Mouse (Mus musculus): ENCODE measurements around the gene Trex1.
A peak's percentile ranks its signal among the peaks of the same experiment; 100 is the strongest.

The Trex1 gene

GRCm38 (mm10) chr9:109084922-109085321 is 25.4 kb upstream of the Trex1 start:
- DNase-seq (ENCODE audit: low spot score) = peak; percentile 68

- DNase-seq (ENCODE audit: low spot score) = peak; percentile 88
These were observed 22.7 kb upstream of the Trex1 start, which contains the start of the genes Ccdc51 and Tma7 for GRCm38 (mm10) chr9:109082124-109082800. Gene Ccdc51 (plus strand): TSS chr9:109082493. Gene Tma7 (minus strand): TSS chr9:109082587.

DNA sequence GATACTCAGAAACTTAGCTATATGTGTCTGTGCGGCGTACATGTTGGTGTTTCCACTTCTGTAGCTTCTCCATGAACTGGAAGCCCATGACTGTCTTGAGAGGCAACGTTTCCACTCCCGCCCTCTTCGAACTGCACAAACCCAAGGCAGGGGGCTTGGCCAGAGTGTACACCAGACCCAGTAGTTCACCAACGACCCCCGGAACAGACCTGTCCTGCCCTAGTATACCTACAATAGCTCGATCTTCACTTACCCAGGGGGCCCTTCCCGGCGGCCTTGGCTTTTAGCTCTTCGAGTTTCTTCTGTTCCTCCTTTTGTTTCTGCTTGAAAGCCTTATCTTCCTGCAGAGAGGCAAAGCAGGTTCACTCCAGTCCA is 22.2 kb upstream of the Trex1 start:
- no peak for DNase-seq (ENCODE audit: low spot score)

DNA sequence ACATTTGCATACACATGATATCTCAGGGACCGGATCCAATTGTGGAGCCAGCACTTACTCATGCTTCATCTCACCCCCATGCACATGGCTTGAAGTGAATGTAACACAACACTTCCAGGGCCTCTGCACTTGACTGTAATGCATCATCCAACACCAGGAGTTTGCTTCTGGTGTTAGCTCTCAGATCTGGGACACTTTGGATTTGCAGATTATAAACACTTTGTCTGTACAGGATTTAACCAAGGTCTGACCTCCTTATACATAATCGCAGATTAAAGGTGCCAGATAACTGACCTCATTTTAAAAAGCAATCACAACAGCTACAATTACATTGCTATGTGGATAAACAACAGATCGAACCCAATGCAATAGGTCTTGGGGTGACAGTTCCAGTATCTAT is 21.0 kb upstream of the Trex1 start:
- DNase-seq (ENCODE audit: low spot score) = no peak

GRCm38 (mm10) chr9:109073661-109074573 is 14.4 kb upstream of the Trex1 start, which contains the start of gene Atrip:
Gene Atrip (minus strand): TSS chr9:109074124.
- peak; percentile 91 for DNase-seq (ENCODE audit: low spot score)

GRCm38 (mm10) chr9:109068095-109068735 is 8.7 kb upstream of the Trex1 start:
- DNase-seq (ENCODE audit: low spot score) = no peak

DNA sequence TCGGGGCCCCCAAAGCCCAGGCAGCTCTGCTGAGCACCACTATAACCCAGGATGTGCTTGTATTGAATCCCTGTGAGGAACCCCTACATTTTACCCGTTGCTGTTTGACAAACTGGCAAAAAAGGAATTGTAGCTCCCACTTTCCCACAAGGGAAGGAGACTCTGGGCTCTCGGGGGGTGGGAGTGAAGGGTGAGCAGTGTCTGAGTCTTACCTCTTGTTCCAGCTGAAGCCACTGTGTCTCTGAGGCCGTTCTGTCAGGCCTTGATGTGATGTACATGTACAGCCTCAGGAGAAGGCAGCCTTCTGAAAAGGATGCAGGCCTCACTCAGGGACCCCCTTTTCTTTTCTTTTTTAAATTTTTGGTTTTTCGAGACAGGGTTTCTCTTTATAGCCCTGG is 1.4 kb upstream of the Trex1 start:
- no peak for DNase-seq (ENCODE audit: low spot score)

DNA sequence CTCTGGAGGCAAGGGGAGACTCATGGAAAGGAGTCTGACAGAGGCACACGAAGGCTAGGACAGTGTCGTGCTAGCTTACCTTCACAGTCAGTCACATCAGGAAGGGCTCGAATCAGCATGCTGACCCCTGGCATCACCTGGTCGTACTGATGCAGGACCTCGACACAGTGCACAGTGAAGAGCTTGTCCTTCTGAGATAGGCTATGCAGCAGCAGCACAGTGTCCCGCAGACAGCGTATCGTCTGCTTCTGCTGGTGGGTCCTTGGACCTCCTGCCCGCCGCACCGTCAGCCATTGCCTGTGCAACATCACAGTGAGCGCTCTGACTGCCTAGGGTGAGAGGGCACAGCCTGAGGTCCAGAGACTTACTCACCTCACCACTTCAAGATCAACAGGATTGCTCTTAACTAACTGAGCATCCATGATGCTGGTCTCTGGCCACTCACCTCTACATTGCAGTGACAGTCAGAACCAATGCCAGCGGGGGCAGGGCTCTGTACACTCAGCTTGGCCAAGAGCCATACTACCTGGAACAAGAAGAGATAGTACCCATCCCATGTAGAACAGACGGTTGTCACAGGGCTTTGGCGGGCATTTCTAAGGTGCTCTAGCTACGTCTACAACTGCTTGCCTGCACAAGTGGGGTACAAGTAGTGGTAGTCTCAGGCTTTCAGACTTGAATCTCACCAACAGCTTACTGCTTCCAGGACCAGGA is 807 bp upstream of the Trex1 start:
- no peak for DNase-seq (ENCODE audit: low spot score)

- DNase-seq (ENCODE audit: low spot score) = no peak
These were observed 1.3 kb downstream of the Trex1 start for GRCm38 (mm10) chr9:109058006-109058765.

DNA sequence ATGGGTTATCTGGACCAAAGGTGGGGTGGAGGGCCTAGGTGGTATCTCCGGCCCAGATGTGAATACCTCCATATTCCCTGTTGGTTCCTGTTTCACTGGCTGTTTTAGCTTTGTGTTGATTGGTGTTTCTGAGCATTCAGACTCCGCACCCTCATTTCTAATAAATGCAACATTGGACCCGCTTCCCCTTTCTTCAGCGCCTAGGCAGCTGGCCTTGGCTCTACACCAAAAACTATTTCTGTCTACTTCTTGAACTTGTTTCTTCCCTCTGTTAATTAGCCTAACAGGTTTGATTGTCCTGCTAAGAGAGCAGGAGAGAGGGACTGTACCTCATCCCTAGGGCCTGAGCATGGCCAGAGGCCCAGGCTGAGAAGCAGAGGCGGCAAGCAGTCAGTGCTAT is 2.0 kb downstream of the Trex1 start:
- no peak for DNase-seq (ENCODE audit: low spot score)

GRCm38 (mm10) chr9:109056916-109057315 is 2.6 kb downstream of the Trex1 start:
- no peak for DNase-seq (ENCODE audit: low spot score)

DNA sequence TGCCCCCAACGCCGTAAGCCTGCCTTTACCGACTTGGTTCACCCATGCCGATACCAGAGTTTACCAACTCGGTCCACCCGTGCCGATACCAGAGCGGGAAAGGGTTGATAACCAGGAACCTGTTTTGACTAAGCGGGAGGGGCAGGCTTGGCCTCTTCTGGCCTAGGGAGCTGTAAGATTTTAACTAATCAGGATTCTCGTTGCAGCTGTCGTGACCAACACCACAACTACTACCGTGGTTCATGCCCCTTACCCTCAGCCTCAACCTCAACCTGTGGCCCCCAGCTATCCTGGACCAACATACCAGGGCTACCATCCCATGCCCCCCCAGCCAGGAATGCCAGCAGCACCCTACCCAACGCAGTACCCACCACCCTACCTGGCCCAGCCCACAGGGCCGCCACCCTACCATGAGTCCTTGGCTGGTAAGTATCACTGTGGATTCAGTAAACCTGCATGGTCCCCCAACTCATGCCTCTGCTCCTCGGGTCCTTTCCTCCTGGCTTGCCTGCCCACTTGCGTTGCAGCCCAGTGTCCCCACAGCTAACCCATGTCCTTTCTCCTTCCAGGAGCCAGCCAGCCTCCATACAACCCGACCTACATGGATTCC is 3.3 kb downstream of the Trex1 start:
- no peak for DNase-seq (ENCODE audit: low spot score)

DNA sequence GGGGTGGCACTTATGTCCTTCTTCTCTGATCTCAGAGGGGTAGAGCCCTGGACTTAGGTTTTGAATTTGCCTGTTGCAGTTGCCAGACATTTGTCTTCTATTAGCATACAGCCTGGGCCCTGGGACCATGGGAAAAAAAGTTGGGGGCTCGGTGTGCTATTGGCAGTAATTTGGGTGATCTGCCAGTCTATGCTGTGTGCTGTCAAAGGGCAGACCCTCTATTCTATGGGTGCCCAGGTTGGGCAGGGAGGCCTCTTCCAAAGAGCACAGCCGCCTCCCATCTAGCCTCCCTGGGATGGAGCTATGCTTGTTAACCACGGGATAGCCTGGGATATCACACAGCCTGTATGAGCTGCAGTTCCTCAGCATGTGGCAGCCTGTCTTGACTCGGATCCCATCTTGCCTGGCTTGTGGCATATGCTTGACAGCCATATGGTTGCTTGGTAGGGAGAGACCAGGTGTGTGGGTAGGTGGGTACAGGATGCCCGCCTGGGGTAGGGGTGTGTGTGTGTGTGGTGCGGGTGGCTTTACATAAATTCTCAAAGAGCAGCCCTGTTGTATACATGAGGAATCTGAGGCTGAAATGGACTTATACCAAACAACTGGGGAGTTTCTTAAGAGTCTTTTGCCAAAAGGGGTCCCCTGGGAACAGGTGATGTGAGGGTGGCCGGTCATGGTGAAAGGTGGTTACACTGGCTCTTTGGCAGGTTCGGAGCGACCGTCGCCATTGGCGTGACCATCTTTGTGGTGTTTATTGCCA is 4.1 kb downstream of the Trex1 start:
- no peak for DNase-seq (ENCODE audit: low spot score)

DNA sequence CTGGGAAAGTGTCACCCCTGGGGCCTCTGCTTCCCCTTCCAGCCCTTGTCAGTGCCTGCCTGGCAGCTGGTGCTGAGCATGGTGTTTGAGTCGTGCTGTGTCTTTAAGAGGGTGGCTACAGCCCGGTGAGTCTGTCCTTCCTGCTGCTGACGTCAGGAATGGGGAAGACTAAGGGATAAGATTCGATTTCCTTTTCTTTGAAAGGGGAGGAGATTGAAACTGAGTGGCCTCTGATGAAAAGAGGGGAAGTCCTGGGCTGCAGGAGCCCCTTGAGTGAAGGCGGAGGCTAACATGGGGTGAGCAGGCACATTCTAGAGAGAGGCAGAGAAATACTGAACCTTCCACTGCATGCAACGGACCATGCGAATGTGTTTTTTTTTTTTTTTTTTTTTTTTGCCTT is 4.8 kb downstream of the Trex1 start:
- peak; percentile 59 for DNase-seq (ENCODE audit: low spot score)

- no peak for DNase-seq (ENCODE audit: low spot score)
These were observed 5.7 kb downstream of the Trex1 start for GRCm38 (mm10) chr9:109053851-109054250.

DNA sequence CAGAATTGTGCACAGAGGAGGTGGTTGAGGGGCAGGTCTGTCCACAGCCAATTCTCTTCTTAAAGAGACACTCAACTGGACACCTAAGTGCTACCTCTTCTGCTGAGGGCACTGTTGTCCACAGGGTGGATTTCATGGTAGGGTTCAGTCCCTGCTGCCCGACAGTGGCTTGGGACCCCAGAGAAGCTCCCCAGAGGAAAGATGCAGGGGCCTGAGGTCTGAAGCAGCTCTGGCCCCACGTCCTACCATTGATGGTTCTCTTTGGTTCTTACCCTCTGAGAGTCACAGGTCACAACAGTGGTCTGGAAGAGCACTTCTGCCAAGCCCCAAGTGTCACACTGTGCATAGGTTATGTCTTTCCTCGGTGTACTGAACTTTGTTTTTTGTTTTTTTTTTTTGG is 6.2 kb downstream of the Trex1 start:
- DNase-seq (ENCODE audit: low spot score) = no peak

DNA sequence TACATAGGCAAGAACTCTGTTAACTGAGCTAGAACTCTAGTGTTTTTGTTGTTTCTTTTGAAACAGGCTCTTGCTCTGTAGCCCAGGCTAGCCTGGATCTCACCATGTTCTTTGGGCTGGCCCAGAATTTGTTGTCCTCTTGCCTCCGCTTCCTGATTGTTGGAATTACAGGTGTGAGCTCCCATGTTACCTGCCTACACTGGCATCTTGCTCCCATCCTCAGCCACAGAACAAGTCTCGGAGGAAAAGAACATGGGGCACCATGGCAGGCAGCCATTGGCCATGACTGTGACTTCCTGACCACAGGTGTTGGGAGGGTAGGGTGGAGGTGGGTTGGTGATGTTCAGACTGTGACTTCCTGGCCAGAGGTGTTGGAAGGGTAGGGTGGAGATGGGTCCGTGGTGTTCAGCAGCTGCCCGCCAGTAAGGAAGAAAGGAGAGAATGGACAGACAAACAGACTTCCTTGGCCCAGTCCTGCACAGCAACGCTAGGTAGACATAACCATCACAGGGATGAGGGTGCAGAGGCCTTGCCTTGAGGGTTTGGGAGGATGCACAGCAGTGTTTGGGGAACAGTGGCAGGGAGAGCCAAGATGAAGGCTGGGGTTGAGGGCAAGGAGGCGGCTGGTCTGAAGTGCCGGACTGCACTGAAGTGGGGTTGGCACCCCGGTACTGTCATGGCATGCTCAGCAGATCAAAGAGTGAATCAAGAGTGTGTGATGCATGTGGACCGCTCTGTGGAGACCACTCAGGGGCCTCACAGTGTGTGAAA is 6.9 kb downstream of the Trex1 start:
- no peak for DNase-seq (ENCODE audit: low spot score)

GRCm38 (mm10) chr9:109051651-109052489 is 7.7 kb downstream of the Trex1 start:
- no peak for DNase-seq (ENCODE audit: low spot score)
